Mouse (Mus musculus) embryonic facial prominence, embryonic 14.5 days (tissue): ENCODE results near the gene Lck. TPM values are rescaled to one million over a fixed set of nuclear protein-coding genes. Genes with fewer than 3 reads are reported as not detected.
"Not testable (repeated sequence)": the region's sequence is repeated elsewhere in the genome, so short reads cannot be mapped to it uniquely, and the experiment has no call there.

Source experiments
- ATAC-seq: fragments of 200-750 bp; cut with Nextera tagmentation; 2 replicates; pipeline ENCODE4 v1.8.0; 2017; ENCODE audit warnings: low read depth, moderate number of reproducible peaks, moderate TSS enrichment
- DNase-seq: peaks from one replicate; pipeline ENCODE4 v3.0.0-alpha.2; 2015; ENCODE audit warnings: low spot score
- H3K27ac ChIP-seq: fragments of 300-500 bp; sonication (generic); replicated peaks from 2 replicates; pipeline ENCODE4 v1.5.1; 2014; ENCODE audit warnings: low read depth, mild to moderate bottlenecking, low read length, moderate library complexity
- H3K27me3 ChIP-seq: fragments of 300-500 bp; sonication (generic); replicated peaks from 2 replicates; pipeline ENCODE4 v1.6.1; 2014; ENCODE audit warnings: low read length; ENCODE audit not compliant: control insufficient read depth, insufficient read depth
- H3K36me3 ChIP-seq: fragments of 300-500 bp; sonication (generic); 2 replicates; pipeline ENCODE4 v1.6.1; 2014; ENCODE audit warnings: low read length, mixed read lengths; ENCODE audit not compliant: control insufficient read depth, insufficient read depth
- H3K4me1 ChIP-seq: fragments of 300-500 bp; sonication (generic); 2 replicates; pipeline ENCODE4 v1.6.1; 2014; ENCODE audit warnings: antibody characterized with exemption, low read length; ENCODE audit not compliant: control insufficient read depth, insufficient read depth
- H3K4me2 ChIP-seq: fragments of 300-500 bp; sonication (generic); 2 replicates; pipeline ENCODE4 v1.6.1; 2014; ENCODE audit warnings: low read depth, mild to moderate bottlenecking, low read length, moderate library complexity, mixed read lengths
- H3K4me3 ChIP-seq: fragments of 300-500 bp; sonication (generic); 2 replicates; pipeline ENCODE4 v1.5.1; 2014; ENCODE audit warnings: low read depth, mild to moderate bottlenecking, low read length
- H3K9ac ChIP-seq: fragments of 300-500 bp; sonication (generic); 2 replicates; pipeline ENCODE4 v1.6.1; 2014; ENCODE audit warnings: low read depth, mild to moderate bottlenecking, low read length, moderate library complexity, mixed read lengths
- H3K9me3 ChIP-seq: fragments of 300-500 bp; sonication (generic); 2 replicates; pipeline ENCODE4 v1.6.1; 2016; ENCODE audit warnings: low read length; ENCODE audit not compliant: control insufficient read depth
- WGBS: fragments of 180-500 bp; shearing (Covaris S2); extraction: QIAGEN DNeasy Blood & Tissue Kit; methylation state at CpG from one replicate; pipeline ENCODE4 v1.1.7; 2014; 5-methylcytosine and 5-hydroxymethylcytosine counted together
- polyA plus RNA-seq: library from polyadenylated mRNA; unstranded; fragments of >200 nt; fragmentation: Nextera tagmentation; extraction: Ambion mirVana; gene quantifications from 2 replicates; pipeline ENCODE4 v1.2.1, GENCODE M21; 2014

Lck gene
- polyA plus RNA-seq, 1 experiment from 2014 or later = 4.7 TPM

- 6% methylated on average over 16 of the region's 16 CpGs for WGBS
- H3K4me1 ChIP-seq = peaks cover 11% of the 10 kb centered on the region
- DNase-seq (peak; percentile 41), ATAC-seq (peak; percentile 34)
- H3K4me3 ChIP-seq = peak overlapping the region; percentile 49
- H3K4me2 ChIP-seq = peak overlapping the region; percentile 72
- no peaks in the 10 kb centered on the region for H3K36me3 ChIP-seq
- H3K9me3 ChIP-seq = no peaks in the 10 kb centered on the region
- H3K9ac ChIP-seq = peak overlapping the region; percentile 44
- H3K27me3 ChIP-seq = no peaks in the 10 kb centered on the region
- no peak overlapping the region for H3K27ac ChIP-seq
These were observed 18.0 kb downstream of the Lck start for GRCm38 (mm10) chr4:129555421-129555861.

DNA sequence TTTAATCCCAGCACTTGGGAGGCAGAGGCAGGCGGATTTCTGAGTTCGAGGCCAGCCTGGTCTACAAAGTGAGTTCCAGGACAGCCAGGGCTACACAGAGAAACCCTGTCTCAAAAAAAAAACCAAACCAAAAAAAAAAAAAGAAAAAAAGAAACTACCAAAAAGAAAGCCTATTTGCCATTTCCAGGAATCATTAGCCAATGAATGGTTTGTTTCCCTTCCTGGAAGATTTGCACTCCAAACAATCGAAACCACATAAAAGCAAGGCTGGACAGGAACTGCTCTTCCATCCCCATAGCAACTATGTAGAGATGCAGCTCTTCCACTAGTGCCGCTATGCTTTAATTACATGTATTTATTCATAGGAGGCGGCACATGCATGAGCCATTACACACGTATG is 18.9 kb downstream of the Lck start:
- not testable (repeated sequence) for H3K27me3 ChIP-seq, ATAC-seq, H3K36me3 ChIP-seq, H3K4me2 ChIP-seq, H3K4me3 ChIP-seq, H3K9ac ChIP-seq, H3K9me3 ChIP-seq, H3K27ac ChIP-seq, DNase-seq
- H3K4me1 ChIP-seq = peaks cover 11% of the 10 kb centered on the region
- WGBS = 90% methylated on average over 6 of the region's 6 CpGs

- Histone ChIP-seq H3K4me2 (no peak overlapping the region), H3K4me3 (no peak overlapping the region), H3K9ac (no peak overlapping the region), H3K4me1 (no peaks in the 10 kb centered on the region; the same call in 1 of the 2 replicates), H3K27ac (no peak overlapping the region), H3K9me3 (no peaks in the 10 kb centered on the region), H3K36me3 (no peaks in the 10 kb centered on the region), H3K27me3 (no peaks in the 10 kb centered on the region)
- ATAC-seq = no peak
- WGBS = 32% methylated on average over 1 of the region's 1 CpGs
- DNase-seq = no peak
These were observed 23.1 kb downstream of the Lck start for GRCm38 (mm10) chr4:129550295-129550694.

DNA sequence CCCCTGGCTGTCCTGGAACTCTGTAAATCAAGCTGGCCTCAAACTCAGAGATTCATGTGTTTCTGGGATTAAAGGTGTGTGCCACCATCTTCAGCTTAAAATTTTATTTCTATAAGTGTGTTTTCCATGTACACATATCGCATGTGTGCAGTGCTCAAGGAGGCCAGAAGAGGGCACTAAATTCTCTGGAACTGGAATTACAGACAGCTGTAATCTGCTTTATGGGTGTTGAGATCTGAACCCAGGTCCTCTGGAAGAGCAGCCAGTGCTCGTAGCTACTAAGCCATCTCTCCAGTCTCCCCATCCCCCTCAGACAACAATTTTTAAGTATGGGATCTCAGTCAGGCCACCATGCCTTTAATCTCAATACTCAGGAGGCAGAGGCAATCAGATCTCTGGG is 24.1 kb downstream of the Lck start:
- H3K4me2 ChIP-seq = no peak overlapping the region
- no peak overlapping the region for H3K9ac ChIP-seq
- DNase-seq (no peak), ATAC-seq (no peak)
- no peak overlapping the region for H3K27ac ChIP-seq
- no peaks in the 10 kb centered on the region for H3K36me3 ChIP-seq
- 93% methylated on average over 2 of the region's 2 CpGs for WGBS
- H3K9me3 ChIP-seq = no peaks in the 10 kb centered on the region
- no peaks in the 10 kb centered on the region for H3K4me1 ChIP-seq
- H3K4me3 ChIP-seq = no peak overlapping the region
- H3K27me3 ChIP-seq = no peaks in the 10 kb centered on the region

DNA sequence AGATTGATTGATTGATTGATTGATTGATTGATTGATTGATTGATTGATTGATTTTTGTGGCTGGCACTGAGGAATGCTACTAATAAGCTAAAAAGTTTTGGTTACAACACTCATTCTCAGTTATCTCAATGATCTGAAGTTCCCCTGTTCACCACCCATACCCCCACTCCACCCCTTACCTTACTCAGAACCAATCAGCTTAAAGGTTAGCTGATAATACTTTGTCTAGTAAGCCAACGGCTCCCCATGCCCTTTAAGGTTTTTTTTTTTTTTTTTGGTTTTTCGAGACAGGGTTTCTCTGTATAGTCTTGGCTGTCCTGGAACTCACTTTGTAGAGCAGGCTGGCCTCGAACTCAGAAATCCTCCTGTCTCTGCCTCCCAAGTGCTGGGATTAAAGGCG is 25.8 kb downstream of the Lck start:
- 83% methylated on average over 4 of the region's 4 CpGs for WGBS
- not testable (repeated sequence) for H3K36me3 ChIP-seq, H3K4me1 ChIP-seq, ATAC-seq, H3K9ac ChIP-seq, H3K9me3 ChIP-seq, DNase-seq, H3K27me3 ChIP-seq, H3K27ac ChIP-seq, H3K4me3 ChIP-seq, H3K4me2 ChIP-seq

GRCm38 (mm10) chr4:129544106-129544505 is 29.3 kb downstream of the Lck start:
- Histone ChIP-seq H3K4me3 (no peak overlapping the region), H3K27ac (no peak overlapping the region), H3K27me3 (no peaks in the 10 kb centered on the region), H3K9ac (no peak overlapping the region), H3K4me1 (0 out of 2 replicates have a peak, but pooled peaks cover 3% of the 10 kb centered on the region), H3K36me3 (peaks cover 12% of the 10 kb centered on the region; the same call in 1 of the 2 replicates), H3K9me3 (no peaks in the 10 kb centered on the region), H3K4me2 (no peak overlapping the region)
- DNase-seq (no peak), ATAC-seq (no peak)
- 85% methylated on average over 4 of the region's 4 CpGs for WGBS

- 2% methylated on average over 36 of the region's 46 CpGs for WGBS
These were observed 30.8 kb downstream of the Lck start, which contains the start of gene Hdac1 for GRCm38 (mm10) chr4:129542592-129543141. Hdac1 (minus strand) TSS chr4:129542713.

DNA sequence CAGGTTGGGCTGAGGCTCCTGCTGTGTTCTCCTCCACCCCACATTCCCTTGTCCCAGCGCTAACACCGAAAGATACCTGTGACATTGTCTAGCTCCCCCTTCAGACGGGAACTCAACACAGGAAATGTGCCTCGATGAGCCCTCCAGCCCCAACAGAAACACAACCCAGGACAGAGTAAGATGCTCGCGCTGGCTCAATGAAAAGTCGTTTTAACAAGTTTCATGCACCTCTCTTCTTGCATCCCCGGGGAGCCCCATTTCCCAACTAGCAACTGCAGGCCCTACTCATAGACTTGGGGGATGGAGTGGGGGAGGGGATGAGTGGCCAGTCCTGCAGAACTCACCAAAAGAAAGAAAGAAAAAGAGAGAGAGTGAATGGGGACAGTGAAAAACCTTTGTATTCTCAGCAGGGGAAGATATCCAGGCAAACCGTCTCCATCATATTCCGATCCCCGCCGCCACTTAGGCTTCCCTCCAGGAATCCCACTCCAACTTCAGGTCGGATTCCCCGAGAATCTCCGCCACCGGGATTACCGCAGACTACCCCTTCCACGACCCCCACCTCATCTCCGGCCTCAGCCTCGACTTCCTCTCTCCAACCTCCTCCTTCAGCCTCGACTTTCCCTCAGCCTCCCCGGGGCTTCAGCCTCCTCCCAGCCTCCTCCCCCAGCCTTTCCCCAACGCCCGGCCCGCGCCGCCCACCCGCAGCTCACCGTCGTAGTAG is 31.4 kb downstream of the Lck start:
- no peak; the same call in 1 of the 2 replicates for ATAC-seq

More at GRCm38 (mm10) chr4:129542592-129543141, 30.8 kb downstream of the Lck start, which contains the start of gene Hdac1:
- DNase-seq = peak; percentile 99
- H3K9ac ChIP-seq = peak within 1 kb of the TSS; percentile 88
- peak; percentile 99 for ATAC-seq
- no peaks in the 10 kb centered on the region for H3K9me3 ChIP-seq
- H3K4me2 ChIP-seq = peak within 1 kb of the TSS; percentile 75
- H3K4me1 ChIP-seq = 0 out of 2 replicates have a peak, but pooled peaks cover 3% of the 10 kb centered on the region
- H3K27ac ChIP-seq = peak within 1 kb of the TSS; percentile 86
- H3K36me3 ChIP-seq = peaks cover 20% of the 10 kb centered on the region; the same call in 1 of the 2 replicates
- H3K27me3 ChIP-seq = no peaks in the 10 kb centered on the region
- peak within 1 kb of the TSS; percentile 71 for H3K4me3 ChIP-seq

More for the DNA sequence above, 31.4 kb downstream of the Lck start:
- Histone ChIP-seq H3K36me3 (peaks cover 26% of the 10 kb centered on the region), H3K9ac (peak overlapping the region; percentile 88), H3K4me1 (0 out of 2 replicates have a peak, but pooled peaks cover 3% of the 10 kb centered on the region), H3K4me2 (peak overlapping the region; percentile 75), H3K9me3 (no peaks in the 10 kb centered on the region), H3K4me3 (peak overlapping the region; percentile 71), H3K27me3 (no peaks in the 10 kb centered on the region), H3K27ac (peak overlapping the region; percentile 86)
- WGBS = 1% methylated on average over 30 of the region's 30 CpGs
- peak; percentile 47 for DNase-seq
